Comparison of ENCODE assay signal across 21 mouse cellular contexts in the genomic region with DNA sequence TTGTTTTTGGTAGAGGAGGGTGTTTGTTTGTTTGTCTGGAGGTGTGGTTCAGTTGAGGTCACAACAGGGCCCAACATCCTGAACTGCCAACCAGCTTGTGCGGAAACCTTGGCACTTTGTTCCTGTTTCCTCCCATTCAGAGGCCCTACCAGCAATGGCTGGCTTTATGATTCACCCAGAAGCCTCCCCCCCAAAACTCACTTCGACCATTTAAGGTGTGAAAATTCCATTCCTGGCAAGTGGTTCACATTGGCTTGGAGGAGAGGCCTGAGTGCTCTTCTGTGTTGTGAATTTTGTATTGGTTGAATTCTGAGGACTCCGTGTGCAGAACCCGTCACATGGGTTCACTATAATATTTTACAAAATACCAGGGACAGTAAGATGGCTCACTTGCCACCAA. TPM values are rescaled to one million over a fixed set of nuclear protein-coding genes. Genes with fewer than 3 reads are reported as not detected.
A peak's percentile ranks its signal among the peaks of the same experiment; 100 is the strongest.
DNase-seq lines count a peak whose midpoint lies in the region; ATAC-seq and TF ChIP-seq lines count a peak whose summit lies in the region.
"Had no signal": no experiment of that assay in that cellular context is flagged by ENCODE, and none has a peak within 500 bp of the region (broad histone marks: within the 10 kb centered on the region; RNA-seq: fewer than 3 reads in every experiment).

No protein-coding gene starts in this region.

- H3K9ac ChIP-seq in forebrain, embryonic 16.5 days (replicated peaks; ENCODE audit: low read depth, low read length), result no peak overlapping the region
- H3K9ac ChIP-seq: embryonic facial prominence, embryonic 12.5 days; forebrain, embryonic 13.5 days; forebrain, embryonic 15.5 days had no signal

- 73% methylated on average over 4 of the region's 4 CpGs for WGBS in kidney, adult 2 months
- 86% methylated on average over 4 of the region's 4 CpGs for WGBS in forebrain, embryonic 16.5 days

- no peak overlapping the region for H3K27ac ChIP-seq in kidney, adult 2 months (ENCODE audit: insufficient read depth, low read depth, low read length)
- H3K27ac ChIP-seq in forebrain, embryonic 16.5 days (ENCODE audit: low read length), result no peak overlapping the region
- H3K27ac ChIP-seq: embryonic facial prominence, embryonic 10.5 days; embryonic facial prominence, embryonic 12.5 days; forebrain, embryonic 13.5 days; forebrain, embryonic 15.5 days had no signal

- TF ChIP-seq POLR2A in kidney, adult 2 months (IDR thresholded peaks at IDR 0.05; ENCODE audit: low read depth, low read length), result no peak

- H3K4me1 ChIP-seq in kidney, adult 2 months (ENCODE audit: control insufficient read depth, insufficient read depth, low read length), result peaks cover 4% of the 10 kb centered on the region; the same call in 1 of the 2 replicates
- H3K4me1 ChIP-seq in forebrain, embryonic 16.5 days (replicated peaks; ENCODE audit: control insufficient read depth, insufficient read depth, low read length), result peaks cover 8% of the 10 kb centered on the region; the same call in 1 of the 2 replicates

- DNase-seq in kidney, adult 2 months, result peak; percentile 10
- DNase-seq in kidney, postnatal 10 days, result no peak
- DNase-seq in ES-CJ7 (ENCODE audit: low read depth, low spot score) (peak; percentile 60), ZHBTc4 (ENCODE audit: low read depth, low spot score) (peak; percentile 19)
- DNase-seq in Muller cell, postnatal 12 days (ENCODE audit: inconsistent ontology term), result peak; percentile 30
- no peak for DNase-seq in cerebellum, adult 9-11 months
- DNase-seq in urinary bladder, postnatal 10 days (ENCODE audit: low spot score), result no peak
- DNase-seq: adrenal gland, adult 2 months; adrenal gland, postnatal 10 days; adrenal gland, postnatal 25 days; cerebellum, adult 11 months; cerebellum, adult 18-20 months; cerebellum, adult 8-10 months; cerebellum, postnatal 10 days; cerebellum, postnatal 25 days had no signal

- no peak overlapping the region for H3K4me2 ChIP-seq in forebrain, embryonic 16.5 days (ENCODE audit: low read length)
- H3K4me2 ChIP-seq: embryonic facial prominence, embryonic 12.5 days; forebrain, embryonic 13.5 days; forebrain, embryonic 15.5 days had no signal

- ATAC-seq in forebrain, embryonic 16.5 days, result no peak
- ATAC-seq: forebrain, embryonic 13.5 days; forebrain, embryonic 15.5 days had no signal

- H3K9me3 ChIP-seq in forebrain, embryonic 16.5 days (ENCODE audit: control insufficient read depth, low read length), result no peaks in the 10 kb centered on the region
- H3K9me3 ChIP-seq: embryonic facial prominence, embryonic 10.5 days; embryonic facial prominence, embryonic 12.5 days; forebrain, embryonic 13.5 days; forebrain, embryonic 15.5 days; G1E had no signal

- no peaks in the 10 kb centered on the region for H3K27me3 ChIP-seq in kidney, adult 2 months (replicated peaks; ENCODE audit: control insufficient read depth, insufficient read depth, low read length)
- H3K27me3 ChIP-seq in forebrain, embryonic 16.5 days (replicated peaks; ENCODE audit: control insufficient read depth, insufficient read depth, low read length), result no peaks in the 10 kb centered on the region
- H3K27me3 ChIP-seq: embryonic facial prominence, embryonic 12.5 days; forebrain, embryonic 13.5 days; forebrain, embryonic 15.5 days had no signal

- H3K4me3 ChIP-seq in kidney, adult 2 months (ENCODE audit: insufficient read depth, low read depth, low read length), result no peak overlapping the region
- H3K4me3 ChIP-seq in forebrain, embryonic 16.5 days (replicated peaks; ENCODE audit: low read length), result no peak overlapping the region
- H3K4me3 ChIP-seq: embryonic facial prominence, embryonic 10.5 days; embryonic facial prominence, embryonic 12.5 days; forebrain, embryonic 13.5 days; forebrain, embryonic 15.5 days had no signal

- no peak for TF ChIP-seq CTCF in kidney, adult 2 months (conservative IDR thresholded peaks at IDR 0.05; ENCODE audit: insufficient read depth, insufficient read length, low read depth, low read length)

- no peaks in the 10 kb centered on the region for H3K36me3 ChIP-seq in kidney, adult 2 months (ENCODE audit: control insufficient read depth, insufficient read depth, low read length)
- H3K36me3 ChIP-seq in forebrain, embryonic 16.5 days (ENCODE audit: control insufficient read depth, insufficient read depth), result no peaks in the 10 kb centered on the region
- H3K36me3 ChIP-seq: embryonic facial prominence, embryonic 10.5 days; embryonic facial prominence, embryonic 12.5 days; forebrain, embryonic 15.5 days; G1E had no signal

RNA-seq across cellular contexts. Expression of a gene that starts 32.1 kb away (rescaled TPM):
- 26.0 and 26.1 TPM in 2 replicates for polyA plus RNA-seq in kidney, adult 2 months (2012; rRNA removed)
- 8.5 and 11.8 TPM in 2 replicates for polyA plus RNA-seq in forebrain, embryonic 16.5 days (2015; fragmentation: Nextera tagmentation; extraction: Ambion mirVana)

Comparison
In these comparisons a context has a peak if more than half of its experiments do, and no peak if none do; other contexts are left out.
1. DNase-seq: peak in kidney, adult 2 months (single experiment), ES-CJ7 (single experiment), Muller cell, postnatal 12 days (single experiment) and ZHBTc4 (single experiment); none in kidney, postnatal 10 days (single experiment), cerebellum, adult 9-11 months (single experiment) and urinary bladder, postnatal 10 days (single experiment).